21 mouse cellular contexts compared by ENCODE assay signal in genomic region chr8:83217891-83218290, GRCm38 (mm10). TPM values are rescaled to one million over a fixed set of nuclear protein-coding genes. Genes with fewer than 3 reads are reported as not detected.
DNase-seq lines count a peak whose midpoint lies in the region; ATAC-seq lines count a peak whose summit lies in the region.
"Had no signal": no experiment of that assay in that cellular context is flagged by ENCODE, and none has a peak within 500 bp of the region (broad histone marks: within the 10 kb centered on the region; RNA-seq: fewer than 3 reads in every experiment).

No protein-coding gene starts in this region.

- no peak overlapping the region for H3K9ac ChIP-seq in heart, embryonic 12.5 days
- no peak overlapping the region for H3K9ac ChIP-seq in liver, embryonic 13.5 days
- no peak overlapping the region for H3K9ac ChIP-seq in liver, embryonic 12.5 days
- no peak overlapping the region for H3K9ac ChIP-seq in midbrain, embryonic 11.5 days (ENCODE audit: low read length)
- H3K9ac ChIP-seq in midbrain, embryonic 13.5 days (replicated peaks): no peak overlapping the region

- H3K36me3 ChIP-seq in heart, embryonic 12.5 days: no peaks in the 10 kb centered on the region
- H3K36me3 ChIP-seq in liver, embryonic 13.5 days: no peaks in the 10 kb centered on the region
- no peaks in the 10 kb centered on the region for H3K36me3 ChIP-seq in liver, embryonic 12.5 days
- H3K36me3 ChIP-seq in midbrain, embryonic 11.5 days (ENCODE audit: control insufficient read depth, insufficient read depth, low read length): no peaks in the 10 kb centered on the region
- H3K36me3 ChIP-seq in midbrain, embryonic 13.5 days: 0 out of 2 replicates have a peak, but pooled peaks cover 5% of the 10 kb centered on the region
- H3K36me3 ChIP-seq: G1E had no signal

- ATAC-seq in heart, embryonic 12.5 days (ENCODE audit: insufficient number of reproducible peaks, low FRiP score): no peak
- no peak for ATAC-seq in liver, embryonic 13.5 days (ENCODE audit: low read depth)
- ATAC-seq in liver, embryonic 12.5 days: no peak
- no peak for ATAC-seq in midbrain, embryonic 11.5 days (ENCODE audit: low FRiP score)
- ATAC-seq in midbrain, embryonic 13.5 days: no peak
- ATAC-seq: activated CD4-positive, CD25-positive, alpha-beta regulatory T cell, adult 4 months; CD4-positive, CD25-positive, alpha-beta regulatory T cell, adult 4 months; Patski had no signal

- WGBS in heart, embryonic 12.5 days: 89% methylated on average over 2 of the region's 2 CpGs
- 76% methylated on average over 2 of the region's 2 CpGs for WGBS in liver, embryonic 13.5 days (ENCODE audit: insufficient replicate concordance)
- WGBS in liver, embryonic 12.5 days (ENCODE audit: insufficient replicate concordance): 84% methylated on average over 2 of the region's 2 CpGs
- WGBS in midbrain, embryonic 11.5 days: 94% methylated on average over 2 of the region's 2 CpGs
- WGBS in midbrain, embryonic 13.5 days: 91% methylated on average over 2 of the region's 2 CpGs

- H3K4me1 ChIP-seq in heart, embryonic 12.5 days (replicated peaks): peaks cover 19% of the 10 kb centered on the region
- H3K4me1 ChIP-seq in liver, embryonic 13.5 days (replicated peaks): peaks cover 45% of the 10 kb centered on the region
- H3K4me1 ChIP-seq in liver, embryonic 12.5 days: peaks cover 46% of the 10 kb centered on the region
- H3K4me1 ChIP-seq in midbrain, embryonic 11.5 days (ENCODE audit: control insufficient read depth, insufficient read depth, low read length): no peaks in the 10 kb centered on the region; the same call in 1 of the 2 replicates
- peaks cover 12% of the 10 kb centered on the region for H3K4me1 ChIP-seq in midbrain, embryonic 13.5 days (replicated peaks)

- no peaks in the 10 kb centered on the region for H3K27me3 ChIP-seq in heart, embryonic 12.5 days (replicated peaks)
- H3K27me3 ChIP-seq in liver, embryonic 13.5 days: no peaks in the 10 kb centered on the region
- H3K27me3 ChIP-seq in liver, embryonic 12.5 days (replicated peaks): no peaks in the 10 kb centered on the region
- no peaks in the 10 kb centered on the region for H3K27me3 ChIP-seq in midbrain, embryonic 11.5 days (ENCODE audit: control insufficient read depth, insufficient read depth, low read length)
- no peaks in the 10 kb centered on the region for H3K27me3 ChIP-seq in midbrain, embryonic 13.5 days
- H3K27me3 ChIP-seq: CH12.LX, Patski had no signal

- H3K4me3 ChIP-seq in heart, embryonic 12.5 days: no peak overlapping the region
- H3K4me3 ChIP-seq in liver, embryonic 13.5 days (replicated peaks): no peak overlapping the region
- H3K4me3 ChIP-seq in liver, embryonic 12.5 days: no peak overlapping the region
- no peak overlapping the region for H3K4me3 ChIP-seq in midbrain, embryonic 11.5 days (ENCODE audit: low read depth, low read length)
- no peak overlapping the region for H3K4me3 ChIP-seq in midbrain, embryonic 13.5 days (replicated peaks)

- H3K9me3 ChIP-seq in heart, embryonic 12.5 days (replicated peaks): no peaks in the 10 kb centered on the region
- no peaks in the 10 kb centered on the region for H3K9me3 ChIP-seq in liver, embryonic 13.5 days (replicated peaks)
- no peaks in the 10 kb centered on the region for H3K9me3 ChIP-seq in liver, embryonic 12.5 days (replicated peaks)
- no peaks in the 10 kb centered on the region for H3K9me3 ChIP-seq in midbrain, embryonic 11.5 days (ENCODE audit: control insufficient read depth, low read length)
- no peaks in the 10 kb centered on the region for H3K9me3 ChIP-seq in midbrain, embryonic 13.5 days
- H3K9me3 ChIP-seq: G1E had no signal

- H3K27ac ChIP-seq in heart, embryonic 12.5 days (ENCODE audit: poor library complexity, severe bottlenecking): no peak overlapping the region
- H3K27ac ChIP-seq in liver, embryonic 13.5 days: 0 out of 2 replicates have a peak overlapping the region, but pooled peaks have one; percentile 30
- no peak overlapping the region for H3K27ac ChIP-seq in liver, embryonic 12.5 days
- no peak overlapping the region for H3K27ac ChIP-seq in midbrain, embryonic 11.5 days (ENCODE audit: low read depth, low read length)
- H3K27ac ChIP-seq in midbrain, embryonic 13.5 days: no peak overlapping the region

- peak; percentile 63 for DNase-seq in heart, adult 11 months
- DNase-seq in liver, embryonic 13.5 days: no peak
- peak; percentile 53 for DNase-seq in midbrain, embryonic 11.5 days (ENCODE audit: low spot score, missing footprints)
- DNase-seq: adrenal gland, adult 2 months; adrenal gland, adult 8-10 months; adrenal gland, postnatal 10 days; adrenal gland, postnatal 14 days; adrenal gland, postnatal 25 days; adrenal gland, postnatal 36 days; B cell, adult 2 months; cerebellum, adult 11 months; cerebellum, adult 11-12 months; cerebellum, adult 18-20 months had no signal

- no peak overlapping the region for H3K4me2 ChIP-seq in heart, embryonic 12.5 days
- H3K4me2 ChIP-seq in liver, embryonic 13.5 days: no peak overlapping the region
- H3K4me2 ChIP-seq in liver, embryonic 12.5 days: no peak overlapping the region
- no peak overlapping the region for H3K4me2 ChIP-seq in midbrain, embryonic 11.5 days
- H3K4me2 ChIP-seq in midbrain, embryonic 13.5 days (replicated peaks): no peak overlapping the region

RNA-seq across cellular contexts. Expression of gene Gm10645, which starts 51.9 kb away (rescaled TPM):
- polyA plus RNA-seq in heart, embryonic 12.5 days (2016; fragmentation: Nextera tagmentation; extraction: Ambion mirVana): 0.64 and 1.1 TPM in 2 replicates
- polyA plus RNA-seq in liver, embryonic 13.5 days (2015; fragmentation: Nextera tagmentation; extraction: Ambion mirVana): 0.35 and 0.37 TPM in 2 replicates
- 0.44 and 0.48 TPM in 2 replicates for polyA plus RNA-seq in liver, embryonic 12.5 days (2016; fragmentation: Nextera tagmentation; extraction: Ambion mirVana)
- 5.8 and 6.6 TPM in 2 replicates for polyA plus RNA-seq in midbrain, embryonic 11.5 days (2014; fragmentation: Nextera tagmentation; extraction: Ambion mirVana)
- 6.9 and 7.4 TPM in 2 replicates for polyA plus RNA-seq in midbrain, embryonic 13.5 days (2015; fragmentation: Nextera tagmentation; extraction: Ambion mirVana)
- polyA plus RNA-seq: activated CD4-positive, CD25-positive, alpha-beta regulatory T cell, adult 4 months; CD4-positive, CD25-positive, alpha-beta regulatory T cell, adult 4 months; G1E had no signal

RNA-seq across cellular contexts. Expression of gene Tbc1d9, which starts 52.7 kb away (rescaled TPM):
- polyA plus RNA-seq in heart, embryonic 12.5 days (2016; fragmentation: Nextera tagmentation; extraction: Ambion mirVana): 1.3 and 1.4 TPM in 2 replicates
- 0.51 and 0.71 TPM in 2 replicates for polyA plus RNA-seq in liver, embryonic 13.5 days (2015; fragmentation: Nextera tagmentation; extraction: Ambion mirVana)
- 0.60 and 0.72 TPM in 2 replicates for polyA plus RNA-seq in liver, embryonic 12.5 days (2016; fragmentation: Nextera tagmentation; extraction: Ambion mirVana)
- 11.3 and 11.8 TPM in 2 replicates for polyA plus RNA-seq in midbrain, embryonic 11.5 days (2014; fragmentation: Nextera tagmentation; extraction: Ambion mirVana)
- polyA plus RNA-seq in midbrain, embryonic 13.5 days (2015; fragmentation: Nextera tagmentation; extraction: Ambion mirVana): 12.6 and 13.5 TPM in 2 replicates
- polyA plus RNA-seq: G1E had no signal
